Mouse (Mus musculus) myocyte (in vitro differentiated cells): ENCODE measurements around the gene Farp2.

Experiments
- CEBPB ChIP-seq: IDR thresholded peaks from 2 replicates; pipeline ENCODE4 v1.6.1; 2011; ENCODE audit warnings: mild to moderate bottlenecking, moderate library complexity; ENCODE audit not compliant: poor library complexity, insufficient read depth, severe bottlenecking
- E2F4 ChIP-seq: IDR thresholded peaks from one replicate; pipeline ENCODE4 v1.6.1; 2011; ENCODE audit warnings: mild to moderate bottlenecking, control low read depth, moderate library complexity; ENCODE audit not compliant: insufficient read depth
- MAX ChIP-seq: IDR thresholded peaks from one replicate; pipeline ENCODE4 v1.6.1; 2011; ENCODE audit warnings: low read depth, mild to moderate bottlenecking, control low read depth
- MYOG ChIP-seq, 3 experiments: IDR thresholded peaks; one replicate each; pipeline ENCODE4 v1.6.1; 2011; ENCODE audit warnings: control low read depth in 2 of 3, low read depth in 2 of 3, mild to moderate bottlenecking in 2 of 3; ENCODE audit not compliant: insufficient read length in 2 of 3, control insufficient read depth in 1 of 3, insufficient read depth in 1 of 3
- POLR2A ChIP-seq: IDR thresholded peaks from one replicate; pipeline ENCODE4 v1.6.1; 2011; ENCODE audit warnings: low read depth, mild to moderate bottlenecking, control low read depth, moderate library complexity; ENCODE audit not compliant: insufficient read length
- POLR2AphosphoS2 ChIP-seq: IDR thresholded peaks from one replicate; pipeline ENCODE4 v1.6.1; 2011; ENCODE audit warnings: low read depth, control low read depth; ENCODE audit not compliant: insufficient read length
- REST ChIP-seq: IDR thresholded peaks from one replicate; pipeline ENCODE4 v1.6.1; 2011; ENCODE audit warnings: mild to moderate bottlenecking, control low read depth, moderate library complexity; ENCODE audit not compliant: insufficient read depth, insufficient read length
- SRF ChIP-seq: IDR thresholded peaks from one replicate; pipeline ENCODE4 v1.6.1; 2011; ENCODE audit warnings: low read depth; ENCODE audit not compliant: control insufficient read depth, insufficient read length
- TCF12 ChIP-seq: IDR thresholded peaks from one replicate; pipeline ENCODE4 v1.6.1; 2011; ENCODE audit warnings: mild to moderate bottlenecking, control low read depth; ENCODE audit not compliant: poor library complexity, insufficient read depth, severe bottlenecking
- USF1 ChIP-seq: IDR thresholded peaks from one replicate; pipeline ENCODE4 v1.6.1; 2011; ENCODE audit warnings: low read depth, mild to moderate bottlenecking, control low read depth, moderate library complexity

DNA sequence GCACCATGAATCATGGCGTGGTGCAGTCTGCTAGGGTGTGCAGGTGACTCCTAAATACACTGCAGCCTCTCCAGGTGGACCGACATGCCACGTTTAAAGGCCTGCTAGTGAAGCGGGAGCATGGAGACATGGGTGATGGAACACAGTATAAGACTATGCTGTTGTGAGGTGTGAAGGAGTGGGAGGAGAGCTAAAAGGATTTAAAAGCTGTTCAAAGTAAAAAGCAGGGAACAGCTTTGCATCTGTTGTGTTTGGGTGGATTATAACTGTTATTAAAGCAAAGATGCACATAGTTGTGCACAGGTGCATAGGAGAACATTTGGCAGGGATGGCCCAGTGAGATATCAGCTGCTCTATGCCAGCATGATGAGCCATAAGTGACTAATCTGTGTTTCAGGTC is 66.0 kb downstream of the Farp2 start:
- TF ChIP-seq POLR2A, result no peak
- TF ChIP-seq CEBPB, result no peak
- TF ChIP-seq E2F4, result no peak
- TF ChIP-seq SRF, result no peak
- no peak for TF ChIP-seq POLR2AphosphoS2
- no peak for TF ChIP-seq MAX
- no peak for TF ChIP-seq TCF12
- TF ChIP-seq REST, result no peak
- TF ChIP-seq USF1, result no peak
- no peak for TF ChIP-seq MYOG (IDR thresholded peaks at IDR 0.05; ENCODE audit: control insufficient read depth in 1 of 3, insufficient read depth in 1 of 3, insufficient read length in 2 of 3, low read depth in 2 of 3)
